Mouse (Mus musculus): ENCODE results near the gene Slc25a47. TPM values are rescaled to one million over a fixed set of nuclear protein-coding genes. Genes with fewer than 3 reads are reported as not detected.

The Slc25a47 gene
- polyA plus RNA-seq, 1 experiment from 2014 or later: 11.0 TPM

GRCm38 (mm10) chr12:108902940-108903339 is 67.1 kb downstream of the Slc25a47 start:
- no peak overlapping the region for H3K4me3 ChIP-seq (ENCODE audit: low read depth, low read length)
- peaks cover 27% of the 10 kb centered on the region for H3K4me1 ChIP-seq (replicated peaks; ENCODE audit: control insufficient read depth, insufficient read depth, low read length)
- no peak overlapping the region for H3K27ac ChIP-seq (ENCODE audit: low read depth)
- ATAC-seq (replicated peaks; ENCODE audit: low FRiP score, low TSS enrichment, low read depth) (no peak), DNase-seq (ENCODE audit: low spot score) (peak; percentile 70)
- 24% methylated on average over 8 of the region's 8 CpGs for WGBS
- H3K36me3 ChIP-seq (ENCODE audit: control insufficient read depth, insufficient read depth, low read length): no peaks in the 10 kb centered on the region
- no peak overlapping the region for H3K9ac ChIP-seq (ENCODE audit: low read length)
- no peaks in the 10 kb centered on the region for H3K27me3 ChIP-seq (replicated peaks; ENCODE audit: control insufficient read depth, insufficient read depth, low read length)
- no peaks in the 10 kb centered on the region for H3K9me3 ChIP-seq (ENCODE audit: control insufficient read depth, low read length)
- H3K4me2 ChIP-seq (ENCODE audit: low read length): no peak overlapping the region

GRCm38 (mm10) chr12:108903600-108904275 is 67.9 kb downstream of the Slc25a47 start:
- ATAC-seq (replicated peaks; ENCODE audit: low FRiP score, low TSS enrichment, low read depth): no peak; the same call in 1 of the 2 replicates

GRCm38 (mm10) chr12:108904276-108904653 is 68.4 kb downstream of the Slc25a47 start:
- WGBS: 32% methylated on average over 8 of the region's 8 CpGs
- peaks cover 31% of the 10 kb centered on the region for H3K4me1 ChIP-seq (replicated peaks; ENCODE audit: control insufficient read depth, insufficient read depth, low read length)
- H3K27ac ChIP-seq (ENCODE audit: low read depth): 0 out of 2 replicates have a peak overlapping the region, but pooled peaks have one; percentile 28
- no peak overlapping the region for H3K9ac ChIP-seq (ENCODE audit: low read length)
- H3K36me3 ChIP-seq (ENCODE audit: control insufficient read depth, insufficient read depth, low read length): no peaks in the 10 kb centered on the region
- ATAC-seq (replicated peaks; ENCODE audit: low FRiP score, low TSS enrichment, low read depth): no peak
- no peak overlapping the region for H3K4me3 ChIP-seq (ENCODE audit: low read depth, low read length)
- H3K4me2 ChIP-seq (ENCODE audit: low read length): no peak overlapping the region
- DNase-seq (ENCODE audit: low spot score): no peak
- no peaks in the 10 kb centered on the region for H3K27me3 ChIP-seq (replicated peaks; ENCODE audit: control insufficient read depth, insufficient read depth, low read length)
- no peaks in the 10 kb centered on the region for H3K9me3 ChIP-seq (ENCODE audit: control insufficient read depth, low read length)

More at GRCm38 (mm10) chr12:108903600-108904275, 67.9 kb downstream of the Slc25a47 start:
- H3K4me1 ChIP-seq (replicated peaks; ENCODE audit: control insufficient read depth, insufficient read depth, low read length): peaks cover 27% of the 10 kb centered on the region
- H3K9me3 ChIP-seq (ENCODE audit: control insufficient read depth, low read length): no peaks in the 10 kb centered on the region
- no peaks in the 10 kb centered on the region for H3K27me3 ChIP-seq (replicated peaks; ENCODE audit: control insufficient read depth, insufficient read depth, low read length)
- no peaks in the 10 kb centered on the region for H3K36me3 ChIP-seq (ENCODE audit: control insufficient read depth, insufficient read depth, low read length)
- H3K27ac ChIP-seq (ENCODE audit: low read depth): 0 out of 2 replicates have a peak overlapping the region, but pooled peaks have one; percentile 13
- no peak overlapping the region for H3K4me3 ChIP-seq (ENCODE audit: low read depth, low read length)
- no peak overlapping the region for H3K9ac ChIP-seq (ENCODE audit: low read length)
- DNase-seq (ENCODE audit: low spot score): peak; percentile 79
- 63% methylated on average over 8 of the region's 8 CpGs for WGBS
- no peak overlapping the region for H3K4me2 ChIP-seq (ENCODE audit: low read length)

- no peaks in the 10 kb centered on the region for H3K9me3 ChIP-seq (ENCODE audit: control insufficient read depth, low read length)
- DNase-seq (ENCODE audit: low spot score) (no peak), ATAC-seq (replicated peaks; ENCODE audit: low FRiP score, low TSS enrichment, low read depth) (no peak)
- H3K36me3 ChIP-seq (ENCODE audit: control insufficient read depth, insufficient read depth, low read length): no peaks in the 10 kb centered on the region
- H3K4me3 ChIP-seq (ENCODE audit: low read depth, low read length): no peak overlapping the region
- H3K9ac ChIP-seq (ENCODE audit: low read length): no peak overlapping the region
- no peaks in the 10 kb centered on the region for H3K27me3 ChIP-seq (replicated peaks; ENCODE audit: control insufficient read depth, insufficient read depth, low read length)
- WGBS: 59% methylated on average over 14 of the region's 14 CpGs
- peaks cover 35% of the 10 kb centered on the region for H3K4me1 ChIP-seq (replicated peaks; ENCODE audit: control insufficient read depth, insufficient read depth, low read length)
- no peak overlapping the region for H3K4me2 ChIP-seq (ENCODE audit: low read length)
- H3K27ac ChIP-seq (ENCODE audit: low read depth): no peak overlapping the region
Observed at GRCm38 (mm10) chr12:108905620-108906302, 69.9 kb downstream of the Slc25a47 start.

- 68% methylated on average over 12 of the region's 12 CpGs for WGBS
- H3K9me3 ChIP-seq (ENCODE audit: control insufficient read depth, low read length): no peaks in the 10 kb centered on the region
- H3K27ac ChIP-seq (ENCODE audit: low read depth): no peak overlapping the region
- DNase-seq (ENCODE audit: low spot score): no peak
- no peaks in the 10 kb centered on the region for H3K36me3 ChIP-seq (ENCODE audit: control insufficient read depth, insufficient read depth, low read length)
- H3K9ac ChIP-seq (ENCODE audit: low read length): no peak overlapping the region
- peaks cover 32% of the 10 kb centered on the region for H3K4me1 ChIP-seq (replicated peaks; ENCODE audit: control insufficient read depth, insufficient read depth, low read length)
- no peaks in the 10 kb centered on the region for H3K27me3 ChIP-seq (replicated peaks; ENCODE audit: control insufficient read depth, insufficient read depth, low read length)
- no peak for ATAC-seq (replicated peaks; ENCODE audit: low FRiP score, low TSS enrichment, low read depth)
- H3K4me2 ChIP-seq (ENCODE audit: low read length): no peak overlapping the region
- no peak overlapping the region for H3K4me3 ChIP-seq (ENCODE audit: low read depth, low read length)
Observed at GRCm38 (mm10) chr12:108906398-108906797, 70.6 kb downstream of the Slc25a47 start.

MicroRNAs encoded within 50 kb of the gene (microRNA counts, 519-probe panel; counts per million panel counts)
- microRNA mmu-miR-345-3p (not detected), microRNA mmu-miR-345-5p (3,247 counts per million, percentile 40 among the panel's probes with 10 or more counts)

Small RNAs within 50 kb of the gene (microRNA-seq; reads per million reads assigned to microRNA genes)
- 162 reads per million, percentile 64 among the genes with 10 or more reads in this experiment for gene Mir345

Other genes with a start within 250 kb of the Slc25a47 start
- 43.9 and 51.6 TPM in 2 replicates for gene Degs2, start 133.7 kb upstream of the Slc25a47 start, polyA plus RNA-seq (2014; fragmentation: Nextera tagmentation; extraction: Ambion mirVana)
- 18.4 and 20.5 TPM in 2 replicates for gene Yy1, start 43.1 kb upstream of the Slc25a47 start, polyA plus RNA-seq (2014; fragmentation: Nextera tagmentation; extraction: Ambion mirVana)
- gene Slc25a29, start 163 bp upstream of the Slc25a47 start, polyA plus RNA-seq (2014; fragmentation: Nextera tagmentation; extraction: Ambion mirVana): 6.0 and 7.1 TPM in 2 replicates
- gene Wdr25, start 57.6 kb downstream of the Slc25a47 start, polyA plus RNA-seq (2014; fragmentation: Nextera tagmentation; extraction: Ambion mirVana): 3.8 and 4.9 TPM in 2 replicates
- gene Wars, start 58.1 kb downstream of the Slc25a47 start, polyA plus RNA-seq (2014; fragmentation: Nextera tagmentation; extraction: Ambion mirVana): 93.0 and 94.1 TPM in 2 replicates
- gene Begain, start 232.2 kb downstream of the Slc25a47 start, polyA plus RNA-seq (2014; fragmentation: Nextera tagmentation; extraction: Ambion mirVana): 9.9 and 10.3 TPM in 2 replicates

Data from intestine, embryonic 14.5 days (tissue).